Mouse (Mus musculus) gastrocnemius, adult 2 months (tissue): ENCODE results near the gene Vegfa. TPM values are rescaled to one million over a fixed set of nuclear protein-coding genes. Genes with fewer than 3 reads are reported as not detected.
A peak's percentile ranks its signal among the peaks of the same experiment; 100 is the strongest.

Experiments used
- DNase-seq: peaks from one replicate; pipeline ENCODE4 v3.0.0; 2022
- H3K27ac ChIP-seq: fragments of 200-600 bp; 2 replicates; pipeline ENCODE4 v1.8.1; 2022; ENCODE audit warnings: mild to moderate bottlenecking
- H3K4me3 ChIP-seq: fragments of 200-600 bp; 2 replicates; pipeline ENCODE4 v1.8.1; 2022; ENCODE audit warnings: mild to moderate bottlenecking, moderate library complexity
- CTCF ChIP-seq: fragments of 200-600 bp; IDR thresholded peaks from 2 replicates; pipeline ENCODE4 v1.8.1; 2022; ENCODE audit warnings: antibody characterized with exemption, mild to moderate bottlenecking, moderate library complexity
- intact Hi-C: fragments of 180-260 bp; cut with DNase I; formaldehyde crosslinking; loops from one replicate; pipeline ENCODE4 v1.15.1; 2025
- total RNA-seq, 2 experiments: library from RNA; stranded (reverse); gene quantifications; 2 replicates each; pipeline ENCODE4 v1.2.3; 2021

Vegfa gene
- total RNA-seq, 2 experiments from 2014 or later, result 135 to 219 TPM

- TF ChIP-seq CTCF, result no peak
- no peak overlapping the region for H3K4me3 ChIP-seq
- DNase-seq, result no peak
- intact Hi-C loops, result no loop called here
- no peak overlapping the region; the same call in 1 of the 2 replicates for H3K27ac ChIP-seq
These were observed 39.4 kb upstream of the Vegfa start for GRCm38 (mm10) chr17:46071531-46071930.

DNA sequence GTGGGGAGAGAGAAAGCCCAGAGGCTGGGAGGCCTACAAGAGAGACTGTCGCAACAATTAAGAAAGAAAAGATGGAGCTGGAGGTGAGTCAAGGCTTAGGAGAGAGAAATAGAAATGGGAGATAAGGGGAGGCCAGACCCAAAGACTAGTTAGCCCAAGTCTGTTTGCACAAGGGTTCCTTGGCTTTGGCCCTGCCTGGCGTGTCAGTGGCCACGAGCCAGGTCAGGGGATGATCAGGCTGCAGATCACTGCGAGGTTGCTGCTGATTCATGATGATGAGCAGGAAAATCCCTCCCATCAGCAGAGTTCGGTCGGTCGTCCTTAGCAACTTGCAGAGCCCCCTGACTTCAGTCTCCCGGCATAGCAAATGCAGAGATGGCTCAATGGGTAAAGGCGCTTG, 37.9 kb upstream of the Vegfa start:
- Histone ChIP-seq H3K27ac (no peak overlapping the region), H3K4me3 (no peak overlapping the region)
- TF ChIP-seq CTCF, result no peak
- intact Hi-C loops, result no loop called here
- DNase-seq, result no peak

GRCm38 (mm10) chr17:46063974-46064312, 31.8 kb upstream of the Vegfa start:
- DNase-seq, result no peak
- Histone ChIP-seq H3K4me3 (no peak overlapping the region), H3K27ac (no peak overlapping the region)
- no peak for TF ChIP-seq CTCF
- intact Hi-C loops, result no loop called here

DNA sequence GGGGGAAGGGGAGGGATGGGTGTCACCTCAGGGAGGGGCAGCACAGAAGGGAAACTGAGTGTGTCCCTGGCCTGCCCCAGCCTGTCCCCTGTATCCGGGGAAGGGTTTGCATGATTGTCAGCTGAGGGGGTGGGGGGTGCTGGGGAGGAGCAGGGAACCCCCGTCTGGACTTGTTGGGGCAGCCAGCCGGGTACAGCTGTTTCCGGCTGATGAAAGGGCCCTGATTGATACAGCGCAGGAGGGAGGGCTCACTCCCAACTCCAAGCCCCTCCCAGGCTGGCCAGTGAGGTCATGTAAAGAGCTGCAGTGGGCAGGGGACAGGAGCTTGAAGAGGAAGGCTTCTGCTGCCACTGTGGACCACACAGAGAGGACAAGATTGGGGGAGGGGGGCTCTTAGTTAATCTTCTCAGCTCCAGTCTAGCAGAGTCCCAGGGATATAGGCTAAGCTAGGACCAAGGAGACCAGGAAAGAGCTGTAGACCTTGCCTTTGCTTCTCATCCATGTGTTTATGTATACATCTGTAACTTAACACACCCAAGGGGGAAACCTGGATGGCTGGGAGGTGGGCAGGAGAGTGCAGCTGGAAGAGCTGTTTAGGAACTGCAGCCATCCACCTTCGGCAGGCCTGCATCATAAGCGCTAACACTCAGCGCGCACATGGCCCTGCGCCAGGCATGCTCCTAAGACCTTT, 31.3 kb upstream of the Vegfa start:
- TF ChIP-seq CTCF, result no peak
- peak; percentile 31 for DNase-seq
- H3K4me3 ChIP-seq, result no peak overlapping the region
- intact Hi-C loops, result no loop called here
- no peak overlapping the region for H3K27ac ChIP-seq

GRCm38 (mm10) chr17:46060253-46060652, 28.1 kb upstream of the Vegfa start:
- DNase-seq, result peak; percentile 7
- intact Hi-C loops, result no loop called here
- no peak overlapping the region for H3K4me3 ChIP-seq
- TF ChIP-seq CTCF, result no peak
- H3K27ac ChIP-seq, result no peak overlapping the region

DNA sequence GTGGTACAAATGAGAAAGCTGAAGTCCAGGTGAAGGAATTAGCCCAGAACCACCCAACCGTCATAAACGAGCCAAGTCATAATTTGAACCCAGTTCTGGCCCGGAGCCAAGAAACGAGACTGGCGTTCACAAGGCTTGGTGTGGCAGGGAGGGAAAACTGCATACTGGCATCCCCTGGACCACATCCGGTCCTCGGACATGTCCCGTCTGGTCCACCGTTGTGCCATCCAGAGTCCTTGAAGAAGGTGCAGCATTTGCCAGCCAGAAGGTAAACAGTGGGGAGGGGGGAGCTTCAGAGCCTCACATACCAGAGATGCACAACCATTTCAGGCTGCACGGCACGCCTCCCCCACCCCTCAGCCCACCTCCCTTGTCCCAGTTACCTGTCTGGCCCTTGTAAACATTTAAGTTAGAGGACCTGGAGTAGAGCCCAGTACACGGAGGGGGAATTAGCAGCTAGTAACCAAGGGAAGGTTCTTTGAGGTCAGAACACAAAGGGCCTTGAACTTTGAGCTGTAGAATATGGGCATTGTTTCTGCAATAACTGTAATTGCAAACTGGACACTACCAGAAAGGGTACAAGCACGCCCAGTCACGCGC, 27.2 kb upstream of the Vegfa start:
- intact Hi-C loops, result no loop called here
- DNase-seq, result peak; percentile 12
- Histone ChIP-seq H3K4me3 (no peak overlapping the region), H3K27ac (no peak overlapping the region)
- no peak for TF ChIP-seq CTCF

DNA sequence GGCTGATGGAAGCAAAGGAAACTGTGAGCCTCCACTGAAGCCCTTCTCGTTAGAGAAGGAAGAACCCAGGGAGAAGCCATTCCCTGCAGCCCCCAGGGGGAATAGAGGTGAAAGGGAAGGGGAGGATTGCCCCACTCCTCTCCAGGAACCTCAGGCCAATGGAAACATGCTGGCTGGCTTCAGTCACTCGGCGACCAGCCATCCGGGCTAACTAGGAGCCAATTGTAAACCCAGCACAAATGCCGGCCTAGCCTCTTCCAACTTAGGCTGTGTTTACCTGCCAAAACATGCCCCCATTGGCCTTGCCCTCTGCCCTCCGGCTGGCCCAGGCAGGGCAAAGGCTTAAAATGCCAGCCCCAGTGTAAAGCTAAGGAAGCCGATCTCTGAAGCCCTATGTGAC, 24.1 kb upstream of the Vegfa start:
- intact Hi-C loops, result no loop called here
- no peak overlapping the region for H3K4me3 ChIP-seq
- peak; percentile 61 for DNase-seq
- H3K27ac ChIP-seq, result peak overlapping the region; percentile 46
- TF ChIP-seq CTCF, result no peak

DNA sequence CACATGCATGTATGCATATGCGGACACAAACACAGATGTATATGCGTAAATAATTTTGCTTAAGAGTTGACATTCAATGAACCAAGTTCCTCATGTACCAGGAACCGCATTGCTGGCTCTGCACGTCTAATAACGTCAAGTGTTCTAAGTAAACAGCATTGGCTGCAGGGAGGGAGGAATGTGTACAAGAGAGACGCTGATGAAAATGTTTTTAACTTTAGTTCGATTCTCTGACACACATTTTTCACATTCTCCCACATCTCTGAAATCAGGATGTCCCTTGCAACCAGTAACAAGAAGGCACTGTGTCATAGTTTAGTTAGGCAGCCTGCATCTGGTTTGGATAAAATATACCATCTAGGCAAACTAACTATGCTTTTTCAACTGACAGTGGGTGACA, 23.6 kb upstream of the Vegfa start:
- H3K4me3 ChIP-seq, result no peak overlapping the region
- TF ChIP-seq CTCF, result no peak
- intact Hi-C loops, result no loop called here
- peak overlapping the region; percentile 46; the same call in 1 of the 2 replicates for H3K27ac ChIP-seq
- no peak for DNase-seq

DNA sequence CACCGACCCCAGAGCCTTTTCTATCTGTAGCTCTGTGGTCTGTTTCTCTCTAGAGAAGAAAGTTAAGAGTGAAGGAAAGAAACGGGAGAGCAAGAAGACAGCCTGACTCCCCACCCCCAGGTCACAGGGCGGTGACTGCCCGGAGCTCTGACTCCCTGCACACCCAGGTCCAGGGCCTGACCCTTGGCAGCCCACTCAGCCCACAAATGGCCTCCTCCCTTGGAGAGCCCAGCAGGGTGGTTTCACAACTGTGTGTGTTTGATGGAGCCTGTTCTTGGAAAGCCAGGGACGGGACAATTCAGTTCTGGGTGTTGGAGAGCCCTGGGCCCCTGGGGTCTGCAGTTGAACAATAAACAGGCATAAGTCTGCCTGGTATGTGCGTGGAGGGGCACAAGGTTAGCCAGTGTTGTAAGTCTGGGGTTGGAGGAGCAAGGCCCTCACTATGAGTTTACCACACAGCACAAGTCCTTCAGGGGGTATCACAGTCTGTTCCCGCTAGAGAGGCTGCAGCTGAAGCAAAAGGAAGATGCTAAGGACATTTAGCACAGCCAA, 21.2 kb upstream of the Vegfa start:
- intact Hi-C loops, result no loop called here
- no peak overlapping the region for H3K4me3 ChIP-seq
- no peak for TF ChIP-seq CTCF
- peak; percentile 67 for DNase-seq
- no peak overlapping the region for H3K27ac ChIP-seq

GRCm38 (mm10) chr17:46052146-46052545, 20.0 kb upstream of the Vegfa start:
- TF ChIP-seq CTCF, result no peak
- H3K27ac ChIP-seq, result no peak overlapping the region
- no peak overlapping the region for H3K4me3 ChIP-seq
- DNase-seq, result no peak
- intact Hi-C loops, result no loop called here

DNA sequence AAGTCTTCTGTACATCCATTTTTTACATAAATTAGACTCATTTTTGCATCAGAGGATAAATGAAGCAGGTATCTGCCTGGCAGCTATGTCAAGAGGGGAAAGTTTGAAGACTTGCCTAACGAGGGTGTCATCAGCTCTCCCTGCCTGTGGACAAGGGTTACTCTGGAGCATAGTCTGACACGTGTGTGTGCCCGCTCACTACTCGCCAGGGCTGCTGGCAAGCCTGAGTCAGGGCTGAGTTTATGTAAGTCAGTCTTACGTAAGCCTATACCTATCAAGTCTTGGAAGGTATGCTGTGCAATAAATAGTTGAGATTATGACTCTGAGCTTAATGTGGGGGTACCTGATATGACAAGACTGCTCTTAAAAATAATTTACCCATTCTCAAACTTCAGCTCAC, 19.2 kb upstream of the Vegfa start:
- DNase-seq, result peak; percentile 76
- Histone ChIP-seq H3K27ac (peak overlapping the region; percentile 68), H3K4me3 (no peak overlapping the region)
- intact Hi-C loops, result no loop called here
- no peak for TF ChIP-seq CTCF

- Histone ChIP-seq H3K4me3 (no peak overlapping the region), H3K27ac (no peak overlapping the region)
- DNase-seq, result no peak
- intact Hi-C loops, result no loop called here
- no peak for TF ChIP-seq CTCF
These were observed 17.4 kb upstream of the Vegfa start for GRCm38 (mm10) chr17:46049567-46049966.

GRCm38 (mm10) chr17:46048184-46048583, 16.0 kb upstream of the Vegfa start:
- intact Hi-C loops, result no loop called here
- DNase-seq, result no peak
- H3K4me3 ChIP-seq, result no peak overlapping the region
- no peak overlapping the region for H3K27ac ChIP-seq
- TF ChIP-seq CTCF, result peak; percentile 12; the same call in 1 of the 2 replicates

GRCm38 (mm10) chr17:46045742-46046141, 13.6 kb upstream of the Vegfa start:
- TF ChIP-seq CTCF, result no peak
- DNase-seq, result no peak
- Histone ChIP-seq H3K27ac (no peak overlapping the region), H3K4me3 (no peak overlapping the region)
- intact Hi-C loops, result no loop called here
